Mouse (Mus musculus) forebrain, embryonic 14.5 days (tissue): Measurements from ENCODE around the gene Sco1. TPM values are rescaled to one million over a fixed set of nuclear protein-coding genes. Genes with fewer than 3 reads are reported as not detected.
"Not testable (repeated sequence)": the region's sequence is repeated elsewhere in the genome, so short reads cannot be mapped to it uniquely, and the experiment has no call there.

Source experiments
- ATAC-seq: fragments of 200-750 bp; cut with Nextera tagmentation; 2 replicates; pipeline ENCODE4 v1.8.0; 2017; ENCODE audit warnings: mild to moderate bottlenecking, moderate library complexity
- DNase-seq: peaks from one replicate; pipeline ENCODE4 v3.0.0-alpha.2; 2015; ENCODE audit warnings: low spot score
- H3K27ac ChIP-seq: fragments of 300-500 bp; sonication (generic); 2 replicates; pipeline ENCODE4 v1.5.1; 2014; ENCODE audit warnings: low read depth, mild to moderate bottlenecking, control low read depth, low read length, moderate library complexity
- H3K27me3 ChIP-seq: fragments of 300-500 bp; sonication (generic); replicated peaks from 2 replicates; pipeline ENCODE4 v1.6.1; 2014; ENCODE audit warnings: low read length, control low read depth, mixed read lengths; ENCODE audit not compliant: control insufficient read depth, insufficient read depth
- H3K36me3 ChIP-seq: fragments of 300-500 bp; sonication (generic); 2 replicates; pipeline ENCODE4 v1.6.1; 2014; ENCODE audit warnings: low read length, control low read depth; ENCODE audit not compliant: control insufficient read depth, insufficient read depth
- H3K4me1 ChIP-seq: fragments of 300-500 bp; sonication (generic); 2 replicates; pipeline ENCODE4 v1.6.1; 2014; ENCODE audit warnings: antibody characterized with exemption, low read length, control low read depth; ENCODE audit not compliant: control insufficient read depth, insufficient read depth
- H3K4me2 ChIP-seq: fragments of 300-500 bp; sonication (generic); 2 replicates; pipeline ENCODE4 v1.6.1; 2014; ENCODE audit warnings: mild to moderate bottlenecking, control low read depth, low read length
- H3K4me3 ChIP-seq: fragments of 300-500 bp; sonication (generic); 2 replicates; pipeline ENCODE4 v1.5.1; 2014; ENCODE audit warnings: low read depth, low read length, control low read depth
- H3K9ac ChIP-seq: fragments of 300-500 bp; sonication (generic); 2 replicates; pipeline ENCODE4 v1.6.1; 2014; ENCODE audit warnings: mild to moderate bottlenecking, low read length, control low read depth, moderate library complexity
- H3K9me3 ChIP-seq: fragments of 300-500 bp; sonication (generic); replicated peaks from 2 replicates; pipeline ENCODE4 v1.6.1; 2016; ENCODE audit warnings: low read length, control low read depth, mixed read lengths; ENCODE audit not compliant: control insufficient read depth
- WGBS: fragments of 180-500 bp; shearing (Covaris S2); extraction: QIAGEN DNeasy Blood & Tissue Kit; methylation state at CpG from one replicate; pipeline ENCODE4 v1.1.7; 2014; 5-methylcytosine and 5-hydroxymethylcytosine counted together
- polyA plus RNA-seq: library from polyadenylated mRNA; unstranded; fragments of >200 nt; fragmentation: Nextera tagmentation; extraction: Ambion mirVana; gene quantifications from 2 replicates; pipeline ENCODE4 v1.2.1, GENCODE M21; 2014

Gene Sco1
- polyA plus RNA-seq, 1 experiment from 2014 or later = 9.3 TPM

- Histone ChIP-seq H3K9me3 (no peaks in the 10 kb centered on the region), H3K4me1 (peaks cover 3% of the 10 kb centered on the region; the same call in 1 of the 2 replicates), H3K4me2 (no peak overlapping the region), H3K9ac (no peak overlapping the region), H3K4me3 (no peak overlapping the region), H3K27ac (no peak overlapping the region), H3K27me3 (peaks cover 16% of the 10 kb centered on the region), H3K36me3 (no peaks in the 10 kb centered on the region)
- DNase-seq (peak; percentile 89), ATAC-seq (peak; percentile 54; the same call in 1 of the 2 replicates)
- WGBS = 3% methylated on average over 6 of the region's 6 CpGs
These were observed 33.0 kb downstream of the Sco1 start for GRCm38 (mm10) chr11:67085489-67085888.

- WGBS = 67% methylated on average over 9 of the region's 9 CpGs
- H3K4me2 ChIP-seq = no peak overlapping the region
- H3K36me3 ChIP-seq = no peaks in the 10 kb centered on the region
- no peaks in the 10 kb centered on the region for H3K9me3 ChIP-seq
- no peak overlapping the region for H3K4me3 ChIP-seq
- H3K27me3 ChIP-seq = peaks cover 16% of the 10 kb centered on the region
- H3K27ac ChIP-seq = no peak overlapping the region
- DNase-seq (no peak), ATAC-seq (no peak)
- no peaks in the 10 kb centered on the region for H3K4me1 ChIP-seq
- no peak overlapping the region for H3K9ac ChIP-seq
These were observed 34.1 kb downstream of the Sco1 start for GRCm38 (mm10) chr11:67086467-67087164.

- WGBS = 87% methylated on average over 12 of the region's 12 CpGs
- Histone ChIP-seq H3K4me1 (no peaks in the 10 kb centered on the region), H3K27ac (no peak overlapping the region), H3K9me3 (no peaks in the 10 kb centered on the region), H3K27me3 (peaks cover 16% of the 10 kb centered on the region), H3K36me3 (no peaks in the 10 kb centered on the region), H3K4me3 (no peak overlapping the region), H3K9ac (no peak overlapping the region), H3K4me2 (no peak overlapping the region)
- DNase-seq (no peak), ATAC-seq (no peak)
These were observed 34.8 kb downstream of the Sco1 start for GRCm38 (mm10) chr11:67087225-67087624.

- not testable (repeated sequence) for H3K27me3 ChIP-seq, H3K27ac ChIP-seq, H3K4me2 ChIP-seq, DNase-seq, H3K4me1 ChIP-seq, H3K36me3 ChIP-seq, H3K9me3 ChIP-seq, H3K9ac ChIP-seq, H3K4me3 ChIP-seq, ATAC-seq
- 90% methylated on average over 12 of the region's 12 CpGs for WGBS
These were observed 39.9 kb downstream of the Sco1 start for GRCm38 (mm10) chr11:67092354-67092753.

- H3K9ac ChIP-seq = no peak overlapping the region
- ATAC-seq = no peak
- H3K4me3 ChIP-seq = no peak overlapping the region
- H3K4me2 ChIP-seq = no peak overlapping the region
- no peak for DNase-seq
- 80% methylated on average over 9 of the region's 9 CpGs for WGBS
- no peaks in the 10 kb centered on the region for H3K27me3 ChIP-seq
- H3K9me3 ChIP-seq = no peaks in the 10 kb centered on the region
- no peak overlapping the region for H3K27ac ChIP-seq
- no peaks in the 10 kb centered on the region for H3K36me3 ChIP-seq
- H3K4me1 ChIP-seq = no peaks in the 10 kb centered on the region
These were observed 40.7 kb downstream of the Sco1 start for GRCm38 (mm10) chr11:67093201-67093600.

GRCm38 (mm10) chr11:67093652-67094051, 41.2 kb downstream of the Sco1 start:
- no peaks in the 10 kb centered on the region for H3K4me1 ChIP-seq
- no peak overlapping the region for H3K4me2 ChIP-seq
- H3K27ac ChIP-seq = no peak overlapping the region
- ATAC-seq (no peak), DNase-seq (no peak)
- no peaks in the 10 kb centered on the region for H3K9me3 ChIP-seq
- H3K4me3 ChIP-seq = no peak overlapping the region
- H3K27me3 ChIP-seq = no peaks in the 10 kb centered on the region
- WGBS = 98% methylated on average over 5 of the region's 5 CpGs
- H3K9ac ChIP-seq = no peak overlapping the region
- H3K36me3 ChIP-seq = no peaks in the 10 kb centered on the region

- Histone ChIP-seq H3K9ac (no peak overlapping the region), H3K36me3 (no peaks in the 10 kb centered on the region), H3K4me1 (no peaks in the 10 kb centered on the region), H3K27ac (no peak overlapping the region), H3K4me3 (no peak overlapping the region), H3K27me3 (no peaks in the 10 kb centered on the region), H3K9me3 (no peaks in the 10 kb centered on the region), H3K4me2 (no peak overlapping the region)
- no peak for DNase-seq
- 81% methylated on average over 29 of the region's 29 CpGs for WGBS
- ATAC-seq = no peak
These were observed 42.0 kb downstream of the Sco1 start for GRCm38 (mm10) chr11:67094470-67094869.

- no peaks in the 10 kb centered on the region for H3K9me3 ChIP-seq
- ATAC-seq (no peak), DNase-seq (no peak)
- no peaks in the 10 kb centered on the region for H3K27me3 ChIP-seq
- no peak overlapping the region for H3K9ac ChIP-seq
- H3K4me2 ChIP-seq = no peak overlapping the region
- H3K4me3 ChIP-seq = no peak overlapping the region
- no peak overlapping the region for H3K27ac ChIP-seq
- 94% methylated on average over 10 of the region's 10 CpGs for WGBS
- H3K4me1 ChIP-seq = no peaks in the 10 kb centered on the region
- H3K36me3 ChIP-seq = no peaks in the 10 kb centered on the region
These were observed 45.2 kb downstream of the Sco1 start for GRCm38 (mm10) chr11:67097709-67098108.

GRCm38 (mm10) chr11:67098427-67098826, 46.0 kb downstream of the Sco1 start:
- no peak overlapping the region for H3K4me2 ChIP-seq
- no peaks in the 10 kb centered on the region for H3K4me1 ChIP-seq
- no peak overlapping the region for H3K9ac ChIP-seq
- ATAC-seq (no peak), DNase-seq (peak; percentile 29)
- no peaks in the 10 kb centered on the region for H3K36me3 ChIP-seq
- no peak overlapping the region for H3K4me3 ChIP-seq
- no peaks in the 10 kb centered on the region for H3K27me3 ChIP-seq
- 85% methylated on average over 11 of the region's 11 CpGs for WGBS
- no peak overlapping the region for H3K27ac ChIP-seq
- no peaks in the 10 kb centered on the region for H3K9me3 ChIP-seq
